Mouse (Mus musculus): ENCODE measurements around the gene Pef1. TPM values are rescaled to one million over a fixed set of nuclear protein-coding genes. Genes with fewer than 3 reads are reported as not detected.

The Pef1 gene
- polyA plus RNA-seq, 1 experiment from 2014 or later = 41.3 TPM

DNA sequence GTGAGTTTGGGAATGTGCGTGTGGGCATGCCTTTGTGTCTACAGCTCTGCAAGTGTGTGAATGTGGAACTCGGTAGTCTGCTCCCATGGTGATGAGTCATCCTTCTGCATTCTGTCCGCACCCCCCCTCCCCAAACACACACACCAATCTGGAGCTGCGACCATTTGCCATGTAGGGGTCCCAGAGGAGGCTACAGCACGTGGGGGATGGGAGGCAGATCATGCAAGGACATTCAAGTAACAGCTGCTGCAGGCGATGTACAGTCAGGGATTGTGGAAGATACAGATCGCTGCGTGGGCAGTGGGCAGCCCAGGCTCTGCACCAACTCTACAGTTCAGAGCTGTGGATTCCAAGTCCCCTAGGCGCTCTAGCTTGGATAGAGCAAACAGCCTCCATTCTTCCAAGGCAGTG, 38.6 kb downstream of the Pef1 start:
- H3K27ac ChIP-seq = no peak overlapping the region
- no peak overlapping the region for H3K4me3 ChIP-seq (replicated peaks)
- 0 out of 2 replicates have a peak, but pooled peaks cover 9% of the 10 kb centered on the region for H3K4me1 ChIP-seq (replicated peaks)
- H3K27me3 ChIP-seq = peaks cover 71% of the 10 kb centered on the region
- WGBS (ENCODE audit: insufficient replicate concordance) = 40% methylated on average over 9 of the region's 9 CpGs
- ATAC-seq (ENCODE audit: low read depth) (no peak), DNase-seq (no peak)
- no peaks in the 10 kb centered on the region for H3K36me3 ChIP-seq
- no peaks in the 10 kb centered on the region for H3K9me3 ChIP-seq (replicated peaks)
- no peak overlapping the region for H3K9ac ChIP-seq
- H3K4me2 ChIP-seq = no peak overlapping the region

DNA sequence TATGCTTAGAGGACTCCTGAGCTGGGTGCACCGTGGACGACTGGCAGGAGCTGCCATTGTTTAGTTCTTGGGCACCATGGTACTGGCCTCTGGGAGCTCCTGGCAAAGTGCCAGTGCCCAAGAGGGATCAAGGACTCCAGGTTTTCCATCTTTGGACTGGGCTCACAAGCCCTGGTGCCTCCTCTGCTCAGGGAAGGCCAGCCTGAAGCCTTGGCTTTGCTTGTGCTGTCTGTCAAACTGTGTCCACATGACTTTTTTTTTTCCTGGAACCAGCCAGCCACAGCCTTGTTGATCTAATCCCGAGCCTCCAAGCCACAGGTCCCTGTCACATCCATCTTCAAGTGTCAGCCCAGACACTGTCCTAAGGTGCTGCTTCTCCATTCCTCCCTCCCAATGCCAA, 39.4 kb downstream of the Pef1 start:
- WGBS (ENCODE audit: insufficient replicate concordance) = 48% methylated on average over 3 of the region's 3 CpGs
- ATAC-seq (ENCODE audit: low read depth) (no peak), DNase-seq (no peak)
- Histone ChIP-seq H3K27me3 (peaks cover 64% of the 10 kb centered on the region), H3K4me3 (replicated peaks) (no peak overlapping the region), H3K36me3 (no peaks in the 10 kb centered on the region), H3K4me2 (no peak overlapping the region), H3K9ac (no peak overlapping the region), H3K9me3 (replicated peaks) (no peaks in the 10 kb centered on the region), H3K27ac (no peak overlapping the region), H3K4me1 (replicated peaks) (0 out of 2 replicates have a peak, but pooled peaks cover 9% of the 10 kb centered on the region)

DNA sequence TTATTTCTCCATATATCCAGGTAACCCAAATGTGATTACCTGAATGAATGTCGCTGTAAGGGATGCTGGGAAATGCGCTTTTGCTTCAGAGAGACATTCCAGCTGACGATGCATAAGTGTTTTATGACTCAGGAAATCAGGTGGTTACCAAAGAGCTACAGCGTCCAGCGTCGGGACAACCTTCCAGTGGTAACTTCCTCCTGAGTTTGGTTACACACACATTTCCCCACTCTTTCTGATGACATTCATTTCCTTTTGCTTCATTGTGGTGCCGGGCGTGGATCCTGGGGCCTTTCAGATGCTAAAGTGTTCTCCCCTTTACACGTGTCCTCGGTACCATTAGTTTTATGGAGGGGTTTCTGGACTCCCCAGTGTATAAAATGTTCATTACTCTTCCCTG, 46.0 kb downstream of the Pef1 start:
- Histone ChIP-seq H3K27me3 (peaks cover 40% of the 10 kb centered on the region), H3K4me2 (no peak overlapping the region), H3K27ac (no peak overlapping the region), H3K4me1 (replicated peaks) (no peaks in the 10 kb centered on the region), H3K9me3 (replicated peaks) (no peaks in the 10 kb centered on the region), H3K36me3 (no peaks in the 10 kb centered on the region), H3K4me3 (replicated peaks) (no peak overlapping the region), H3K9ac (no peak overlapping the region)
- ATAC-seq (ENCODE audit: low read depth) = no peak
- WGBS (ENCODE audit: insufficient replicate concordance) = 31% methylated on average over 10 of the region's 10 CpGs
- no peak for DNase-seq

DNA sequence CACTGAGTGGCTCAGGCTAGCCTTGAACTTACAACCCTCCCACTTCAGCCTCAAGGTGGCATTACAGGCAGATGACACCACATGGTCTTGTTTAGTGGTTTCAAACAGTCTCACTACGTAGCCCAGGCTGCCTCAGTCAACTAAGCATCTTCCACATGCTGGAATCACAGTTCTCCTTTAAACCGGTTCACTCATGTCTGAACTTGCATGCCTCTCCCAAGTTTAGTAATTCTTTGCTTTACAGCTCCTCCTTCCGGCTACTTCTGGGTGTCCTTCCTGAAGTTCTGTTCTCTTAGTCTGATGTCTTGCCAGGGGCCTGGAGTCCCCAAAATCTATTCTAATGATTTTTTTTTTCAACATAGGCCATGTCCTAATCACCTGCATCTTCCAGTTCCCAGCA, 51.9 kb downstream of the Pef1 start:
- Histone ChIP-seq H3K4me3 (replicated peaks) (no peak overlapping the region), H3K4me1 (replicated peaks) (no peaks in the 10 kb centered on the region), H3K27me3 (peaks cover 33% of the 10 kb centered on the region), H3K4me2 (no peak overlapping the region), H3K9ac (no peak overlapping the region), H3K9me3 (replicated peaks) (no peaks in the 10 kb centered on the region), H3K36me3 (no peaks in the 10 kb centered on the region), H3K27ac (no peak overlapping the region)
- DNase-seq (no peak), ATAC-seq (ENCODE audit: low read depth) (no peak)
- 69% methylated on average over 3 of the region's 3 CpGs for WGBS (ENCODE audit: insufficient replicate concordance)

DNA sequence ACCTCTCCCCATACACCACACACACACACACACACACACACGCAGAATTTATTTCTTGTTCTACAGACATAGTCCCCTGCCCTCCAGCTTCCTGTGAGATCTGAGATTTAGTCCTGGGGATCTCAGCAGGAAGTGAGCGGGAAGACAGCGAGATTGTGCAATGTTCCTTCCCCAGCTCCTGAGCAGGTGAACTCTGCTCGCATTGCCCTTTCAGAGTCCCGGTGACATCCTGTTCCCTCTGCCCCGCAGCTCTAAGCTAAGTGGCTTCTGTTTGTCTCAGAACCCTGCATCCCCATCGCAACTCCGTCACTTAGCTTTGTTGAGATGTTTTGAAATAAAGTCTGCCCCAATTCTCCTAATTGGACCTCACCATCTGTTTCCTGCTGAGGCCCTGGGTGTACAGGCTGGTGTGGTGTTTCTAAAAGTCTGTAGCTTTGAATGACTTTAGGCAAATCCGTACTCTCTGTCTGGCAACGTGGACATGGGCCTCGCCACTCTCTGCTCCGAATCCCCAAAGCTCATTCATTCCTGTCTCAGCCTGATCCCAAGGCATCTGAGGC, 54.5 kb downstream of the Pef1 start:
- no peak overlapping the region for H3K4me3 ChIP-seq (replicated peaks)
- no peaks in the 10 kb centered on the region for H3K9me3 ChIP-seq (replicated peaks)
- H3K4me1 ChIP-seq (replicated peaks) = no peaks in the 10 kb centered on the region
- H3K4me2 ChIP-seq = no peak overlapping the region
- WGBS (ENCODE audit: insufficient replicate concordance) = 36% methylated on average over 12 of the region's 12 CpGs
- DNase-seq (no peak), ATAC-seq (ENCODE audit: low read depth) (no peak)
- H3K36me3 ChIP-seq = no peaks in the 10 kb centered on the region
- peaks cover 30% of the 10 kb centered on the region for H3K27me3 ChIP-seq
- H3K27ac ChIP-seq = no peak overlapping the region
- H3K9ac ChIP-seq = no peak overlapping the region

- Histone ChIP-seq H3K27ac (no peak overlapping the region), H3K27me3 (peaks cover 53% of the 10 kb centered on the region), H3K9ac (no peak overlapping the region), H3K36me3 (peaks cover 7% of the 10 kb centered on the region; the same call in 1 of the 2 replicates), H3K9me3 (replicated peaks) (no peaks in the 10 kb centered on the region), H3K4me3 (replicated peaks) (no peak overlapping the region), H3K4me2 (no peak overlapping the region), H3K4me1 (replicated peaks) (peaks cover 7% of the 10 kb centered on the region)
- 23% methylated on average over 4 of the region's 4 CpGs for WGBS (ENCODE audit: insufficient replicate concordance)
- ATAC-seq (ENCODE audit: low read depth) (no peak), DNase-seq (no peak)
These were observed 59.0 kb downstream of the Pef1 start for GRCm38 (mm10) chr4:130161349-130161748.

- Histone ChIP-seq H3K36me3 (peaks cover 18% of the 10 kb centered on the region; the same call in 1 of the 2 replicates), H3K9ac (no peak overlapping the region), H3K27ac (no peak overlapping the region; the same call in 1 of the 2 replicates), H3K9me3 (replicated peaks) (no peaks in the 10 kb centered on the region), H3K27me3 (peaks cover 71% of the 10 kb centered on the region), H3K4me1 (replicated peaks) (peaks cover 16% of the 10 kb centered on the region), H3K4me3 (replicated peaks) (0 out of 2 replicates have a peak overlapping the region, but pooled peaks have one; percentile 18), H3K4me2 (peak overlapping the region; percentile 33)
- WGBS (ENCODE audit: insufficient replicate concordance) = 4% methylated on average over 19 of the region's 20 CpGs
- DNase-seq = no peak
- ATAC-seq (ENCODE audit: low read depth) = no peak
These were observed 61.1 kb downstream of the Pef1 start for GRCm38 (mm10) chr4:130163391-130163861.

DNA sequence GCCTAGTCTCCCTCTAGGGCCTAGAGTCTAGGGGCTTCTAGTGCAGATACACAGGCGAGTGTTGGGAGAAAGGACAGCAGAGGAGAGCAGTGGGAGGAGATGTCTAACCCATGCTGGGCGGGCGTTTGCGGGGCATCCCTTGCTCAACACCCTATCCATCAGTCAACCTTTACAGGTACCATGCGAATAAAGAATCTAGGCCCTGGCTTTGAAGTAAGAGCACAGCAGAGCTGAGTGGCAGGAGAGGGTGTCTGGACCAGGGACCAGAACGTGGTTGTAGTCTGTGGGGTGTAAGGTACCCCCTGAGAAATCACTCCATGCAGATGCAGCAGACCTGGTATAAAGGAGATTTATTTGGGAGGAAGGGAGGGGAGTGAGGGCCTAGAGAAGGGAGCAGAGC, 61.8 kb downstream of the Pef1 start:
- Histone ChIP-seq H3K4me3 (replicated peaks) (no peak overlapping the region), H3K4me2 (no peak overlapping the region), H3K27me3 (peaks cover 78% of the 10 kb centered on the region), H3K27ac (no peak overlapping the region; the same call in 1 of the 2 replicates), H3K4me1 (replicated peaks) (peaks cover 23% of the 10 kb centered on the region), H3K9me3 (replicated peaks) (no peaks in the 10 kb centered on the region), H3K9ac (no peak overlapping the region), H3K36me3 (peaks cover 25% of the 10 kb centered on the region; the same call in 1 of the 2 replicates)
- ATAC-seq (ENCODE audit: low read depth) (no peak), DNase-seq (no peak)
- WGBS (ENCODE audit: insufficient replicate concordance) = 68% methylated on average over 6 of the region's 6 CpGs

GRCm38 (mm10) chr4:130166061-130166460, 63.7 kb downstream of the Pef1 start:
- 65% methylated on average over 18 of the region's 18 CpGs for WGBS (ENCODE audit: insufficient replicate concordance)
- Histone ChIP-seq H3K4me2 (no peak overlapping the region), H3K27ac (no peak overlapping the region), H3K27me3 (peaks cover 80% of the 10 kb centered on the region), H3K9ac (no peak overlapping the region), H3K36me3 (peaks cover 27% of the 10 kb centered on the region; the same call in 1 of the 2 replicates), H3K4me3 (replicated peaks) (no peak overlapping the region), H3K9me3 (replicated peaks) (no peaks in the 10 kb centered on the region), H3K4me1 (replicated peaks) (peaks cover 28% of the 10 kb centered on the region)
- no peak for DNase-seq
- no peak for ATAC-seq (ENCODE audit: low read depth)

DNA sequence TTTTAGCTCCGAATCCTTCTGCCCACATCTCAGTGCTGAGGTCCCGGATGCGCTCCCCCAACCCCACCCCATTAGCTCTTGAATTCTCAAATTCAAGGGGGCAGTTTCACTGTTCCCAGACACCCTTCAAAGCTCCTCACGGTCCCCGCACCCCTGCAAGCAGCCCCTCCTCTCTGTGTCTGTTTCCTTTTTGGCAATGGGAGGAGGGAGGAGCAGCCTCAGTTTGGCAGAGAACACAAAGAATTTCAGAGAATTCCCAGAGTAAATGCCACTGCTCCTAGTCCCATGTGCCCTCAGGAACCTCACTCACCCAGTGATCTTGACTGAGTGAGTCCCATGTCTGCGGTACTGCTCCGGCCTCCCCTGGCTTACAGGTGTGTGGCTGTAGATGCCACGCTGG, 64.2 kb downstream of the Pef1 start:
- Histone ChIP-seq H3K36me3 (peaks cover 27% of the 10 kb centered on the region; the same call in 1 of the 2 replicates), H3K4me3 (replicated peaks) (no peak overlapping the region), H3K27me3 (peaks cover 81% of the 10 kb centered on the region), H3K9ac (no peak overlapping the region), H3K4me2 (no peak overlapping the region), H3K27ac (no peak overlapping the region), H3K9me3 (replicated peaks) (no peaks in the 10 kb centered on the region), H3K4me1 (replicated peaks) (peaks cover 33% of the 10 kb centered on the region)
- 71% methylated on average over 8 of the region's 8 CpGs for WGBS (ENCODE audit: insufficient replicate concordance)
- DNase-seq (no peak), ATAC-seq (ENCODE audit: low read depth) (no peak)

DNA sequence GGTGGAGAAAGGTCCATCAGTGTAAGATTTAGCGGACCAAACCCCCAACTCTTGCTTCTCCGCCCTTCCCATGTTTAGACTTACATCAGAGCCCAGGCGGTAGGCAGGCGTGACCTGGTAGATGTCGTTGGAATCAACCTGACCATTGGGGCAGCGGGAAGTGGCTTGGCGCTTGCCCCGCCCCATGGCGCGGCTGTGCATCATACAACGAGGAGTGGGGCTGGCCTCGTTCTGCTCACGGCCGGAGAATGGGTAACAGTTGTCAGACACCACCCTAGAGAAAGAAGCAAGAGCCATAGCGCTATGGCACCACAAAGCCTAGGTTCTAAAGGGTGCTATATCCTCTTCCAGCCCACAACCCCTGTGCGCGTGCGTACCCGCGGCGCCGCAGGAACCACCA, 65.0 kb downstream of the Pef1 start:
- DNase-seq = no peak
- H3K36me3 ChIP-seq = peaks cover 27% of the 10 kb centered on the region; the same call in 1 of the 2 replicates
- no peak overlapping the region for H3K4me3 ChIP-seq (replicated peaks)
- ATAC-seq (ENCODE audit: low read depth) = no peak
- peaks cover 40% of the 10 kb centered on the region for H3K4me1 ChIP-seq (replicated peaks)
- no peak overlapping the region for H3K9ac ChIP-seq
- no peaks in the 10 kb centered on the region for H3K9me3 ChIP-seq (replicated peaks)
- H3K27me3 ChIP-seq = peaks cover 77% of the 10 kb centered on the region
- peak overlapping the region; percentile 21 for H3K4me2 ChIP-seq
- 41% methylated on average over 22 of the region's 22 CpGs for WGBS (ENCODE audit: insufficient replicate concordance)
- no peak overlapping the region for H3K27ac ChIP-seq

DNA sequence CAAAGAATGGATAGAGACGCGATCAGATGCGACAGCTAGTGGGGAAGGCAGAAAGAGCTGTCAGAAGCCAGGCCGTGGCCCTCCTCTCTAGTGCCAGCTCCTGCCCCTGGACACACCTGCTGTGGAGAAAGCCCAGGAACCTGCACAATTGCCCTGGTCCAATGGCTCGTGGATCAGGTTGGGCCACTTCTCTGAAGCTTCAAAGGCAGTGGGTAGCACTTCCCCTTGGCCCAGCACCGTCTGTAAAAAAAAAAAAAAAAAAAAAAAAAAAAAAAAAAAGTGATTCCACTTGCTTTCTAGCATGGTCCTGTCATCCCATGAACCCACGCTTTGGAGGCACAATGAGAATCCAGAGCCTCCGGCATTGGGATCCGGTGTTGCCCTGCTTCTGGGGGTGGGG, 65.5 kb downstream of the Pef1 start:
- Histone ChIP-seq H3K4me3 (replicated peaks) (no peak overlapping the region), H3K4me1 (replicated peaks) (peaks cover 45% of the 10 kb centered on the region), H3K27me3 (peaks cover 72% of the 10 kb centered on the region), H3K9me3 (replicated peaks) (no peaks in the 10 kb centered on the region), H3K9ac (no peak overlapping the region), H3K4me2 (peak overlapping the region; percentile 21), H3K27ac (no peak overlapping the region), H3K36me3 (peaks cover 27% of the 10 kb centered on the region; the same call in 1 of the 2 replicates)
- WGBS (ENCODE audit: insufficient replicate concordance) = 30% methylated on average over 9 of the region's 9 CpGs
- ATAC-seq (ENCODE audit: low read depth) = no peak
- no peak for DNase-seq
